Mouse (Mus musculus): ENCODE measurements around the gene Lgr5. TPM values are rescaled to one million over a fixed set of nuclear protein-coding genes. Genes with fewer than 3 reads are reported as not detected.

Lgr5 gene
- polyA plus RNA-seq, 2 experiments: 0.76 to 0.84 TPM

DNA sequence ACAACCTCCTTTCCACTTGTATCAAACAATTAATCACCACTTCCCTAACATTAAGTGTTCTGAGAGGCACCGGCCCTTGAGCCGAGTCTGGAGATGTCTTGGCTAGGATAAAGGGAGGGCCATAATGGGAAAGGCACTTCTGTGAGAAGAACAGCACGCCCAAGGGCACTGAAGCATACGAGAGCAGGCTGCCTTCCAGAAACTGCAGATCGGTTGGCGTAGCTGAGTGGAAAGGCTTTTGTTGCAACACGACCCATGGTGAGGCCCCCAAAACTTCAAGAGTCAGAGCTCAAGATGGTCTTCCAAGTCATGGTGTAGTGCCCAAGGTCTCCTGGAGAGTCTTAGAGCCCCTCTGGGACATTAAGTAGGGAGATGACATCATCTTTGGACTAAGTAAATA, 37.3 kb downstream of the Lgr5 start:
- WGBS (ENCODE audit: insufficient replicate concordance): 70% methylated on average over 7 of the region's 7 CpGs
- Histone ChIP-seq H3K4me3 (ENCODE audit: insufficient read depth in 1 of 2, low read depth in 2 of 2, low read length in 2 of 2) (no peak overlapping the region), H3K4me1 (replicated peaks; ENCODE audit: control insufficient read depth in 2 of 2, insufficient read depth in 2 of 2, low read length in 1 of 2) (no peaks in the 10 kb centered on the region), H3K36me3 (replicated peaks; ENCODE audit: control insufficient read depth, insufficient read depth, low read depth) (no peaks in the 10 kb centered on the region), H3K27ac (no peak overlapping the region), H3K27me3 (ENCODE audit: control insufficient read depth, insufficient read depth, low read length) (no peaks in the 10 kb centered on the region), H3K4me2 (ENCODE audit: low read depth) (no peak overlapping the region), H3K9me3 (ENCODE audit: control insufficient read depth, low read length) (no peaks in the 10 kb centered on the region), H3K9ac (replicated peaks) (no peak overlapping the region)
- ATAC-seq (ENCODE audit: insufficient read depth): no peak
- DNase-seq (ENCODE audit: low read depth in 3 of 3, low spot score in 3 of 3): no peak
- TF ChIP-seq EP300 (IDR thresholded peaks at IDR 0.05; ENCODE audit: low read depth) (no peak), CTCF (IDR thresholded peaks at IDR 0.05; ENCODE audit: low read depth) (no peak)

DNA sequence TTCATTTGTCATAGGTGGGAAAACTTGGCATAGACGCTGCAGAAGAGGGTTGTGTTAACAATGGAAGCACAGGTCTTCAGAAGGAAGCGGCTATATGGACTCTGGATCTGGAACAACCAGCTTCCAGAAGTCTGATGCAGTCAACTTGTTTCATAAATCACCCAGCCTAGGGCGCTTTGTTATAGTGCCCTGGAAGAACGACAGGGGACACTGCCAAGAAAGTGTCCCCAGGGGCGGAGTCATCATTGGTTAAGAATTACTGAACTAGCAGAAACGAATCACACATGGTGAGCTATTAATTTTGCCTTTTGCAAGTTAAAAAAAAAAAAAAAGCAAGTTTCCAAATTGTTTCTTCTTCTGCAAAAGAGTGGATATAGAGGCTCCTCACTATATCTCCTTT, 44.7 kb downstream of the Lgr5 start:
- Histone ChIP-seq H3K27me3 (ENCODE audit: control insufficient read depth, insufficient read depth, low read length) (no peaks in the 10 kb centered on the region), H3K9me3 (ENCODE audit: control insufficient read depth, low read length) (no peaks in the 10 kb centered on the region), H3K4me2 (ENCODE audit: low read depth) (no peak overlapping the region), H3K27ac (no peak overlapping the region), H3K36me3 (replicated peaks; ENCODE audit: control insufficient read depth, insufficient read depth, low read depth) (no peaks in the 10 kb centered on the region), H3K4me3 (ENCODE audit: insufficient read depth in 1 of 2, low read depth in 2 of 2, low read length in 2 of 2) (no peak overlapping the region), H3K4me1 (replicated peaks; ENCODE audit: control insufficient read depth in 2 of 2, insufficient read depth in 2 of 2, low read length in 1 of 2) (no peaks in the 10 kb centered on the region), H3K9ac (replicated peaks) (no peak overlapping the region)
- 57% methylated on average over 6 of the region's 6 CpGs for WGBS (ENCODE audit: insufficient replicate concordance)
- no peak for TF ChIP-seq EP300 (IDR thresholded peaks at IDR 0.05; ENCODE audit: low read depth)
- TF ChIP-seq CTCF (IDR thresholded peaks at IDR 0.05; ENCODE audit: low read depth): no peak
- DNase-seq (ENCODE audit: low read depth in 3 of 3, low spot score in 3 of 3) (no peak), ATAC-seq (ENCODE audit: insufficient read depth) (no peak)

DNA sequence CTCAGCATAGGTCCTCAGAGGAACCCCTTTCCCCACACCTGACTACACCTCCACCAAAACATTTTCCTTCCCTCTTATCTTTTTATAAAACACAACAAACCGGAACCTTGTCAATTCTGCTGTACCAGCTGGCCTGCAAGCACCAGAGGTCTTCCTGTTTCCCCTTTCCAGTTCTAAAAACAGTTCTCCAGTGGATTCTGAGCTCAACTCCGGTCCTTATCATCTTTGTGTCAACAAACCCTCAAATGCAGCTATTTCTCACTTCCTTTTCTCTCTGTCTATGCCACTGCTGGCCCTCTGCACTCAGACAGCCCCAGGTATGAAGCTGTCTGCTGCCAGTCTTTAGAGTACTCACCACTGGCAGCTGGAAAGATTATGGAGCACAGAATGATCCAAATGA, 56.8 kb downstream of the Lgr5 start:
- Histone ChIP-seq H3K4me2 (ENCODE audit: low read depth) (no peak overlapping the region), H3K9me3 (ENCODE audit: control insufficient read depth, low read length) (no peaks in the 10 kb centered on the region), H3K36me3 (replicated peaks; ENCODE audit: control insufficient read depth, insufficient read depth, low read depth) (no peaks in the 10 kb centered on the region), H3K9ac (replicated peaks) (no peak overlapping the region), H3K27me3 (ENCODE audit: control insufficient read depth, insufficient read depth, low read length) (no peaks in the 10 kb centered on the region), H3K27ac (no peak overlapping the region), H3K4me1 (replicated peaks; ENCODE audit: control insufficient read depth in 2 of 2, insufficient read depth in 2 of 2, low read length in 1 of 2) (0 out of 4 replicates have a peak, but pooled peaks cover 0 to 2% of the 10 kb centered on the region in 2 experiments), H3K4me3 (ENCODE audit: insufficient read depth in 1 of 2, low read depth in 2 of 2, low read length in 2 of 2) (no peak overlapping the region)
- DNase-seq (ENCODE audit: low read depth in 3 of 3, low spot score in 3 of 3): no peak
- 3% methylated on average over 2 of the region's 2 CpGs for WGBS (ENCODE audit: insufficient replicate concordance)
- ATAC-seq (ENCODE audit: insufficient read depth): no peak
- TF ChIP-seq EP300 (IDR thresholded peaks at IDR 0.05; ENCODE audit: low read depth) (no peak), CTCF (IDR thresholded peaks at IDR 0.05; ENCODE audit: low read depth) (no peak)

DNA sequence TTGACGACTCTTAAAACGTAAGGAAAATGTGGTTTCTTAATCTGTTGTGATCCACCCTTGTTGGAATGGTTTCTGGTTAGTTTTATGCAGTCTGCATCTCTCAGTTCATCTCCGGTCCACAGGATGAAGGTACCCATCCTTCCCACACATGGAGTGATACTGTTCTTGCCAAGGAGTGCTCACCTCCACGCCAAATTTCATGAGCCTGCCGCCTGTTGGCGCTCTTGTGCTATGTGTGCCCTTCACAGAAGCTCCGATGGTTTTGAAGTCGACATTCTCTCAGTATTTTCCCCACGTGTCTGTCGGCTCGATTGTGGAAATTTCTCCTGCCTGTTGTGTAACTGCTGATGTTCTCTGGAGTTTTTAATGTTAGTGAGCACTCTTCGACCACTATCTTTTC, 57.8 kb downstream of the Lgr5 start:
- Histone ChIP-seq H3K4me3 (ENCODE audit: insufficient read depth in 1 of 2, low read depth in 2 of 2, low read length in 2 of 2) (no peak overlapping the region), H3K4me2 (ENCODE audit: low read depth) (no peak overlapping the region), H3K9ac (replicated peaks) (no peak overlapping the region), H3K36me3 (replicated peaks; ENCODE audit: control insufficient read depth, insufficient read depth, low read depth) (no peaks in the 10 kb centered on the region), H3K9me3 (ENCODE audit: control insufficient read depth, low read length) (no peaks in the 10 kb centered on the region), H3K27ac (no peak overlapping the region), H3K4me1 (replicated peaks; ENCODE audit: control insufficient read depth in 2 of 2, insufficient read depth in 2 of 2, low read length in 1 of 2) (0 out of 4 replicates have a peak, but pooled peaks cover 0 to 2% of the 10 kb centered on the region in 2 experiments), H3K27me3 (ENCODE audit: control insufficient read depth, insufficient read depth, low read length) (no peaks in the 10 kb centered on the region)
- ATAC-seq (ENCODE audit: insufficient read depth) (no peak), DNase-seq (ENCODE audit: low read depth in 3 of 3, low spot score in 3 of 3) (no peak)
- no peak for TF ChIP-seq CTCF (IDR thresholded peaks at IDR 0.05; ENCODE audit: low read depth)
- no peak for TF ChIP-seq EP300 (IDR thresholded peaks at IDR 0.05; ENCODE audit: low read depth)
- 60% methylated on average over 12 of the region's 12 CpGs for WGBS (ENCODE audit: insufficient replicate concordance)

DNA sequence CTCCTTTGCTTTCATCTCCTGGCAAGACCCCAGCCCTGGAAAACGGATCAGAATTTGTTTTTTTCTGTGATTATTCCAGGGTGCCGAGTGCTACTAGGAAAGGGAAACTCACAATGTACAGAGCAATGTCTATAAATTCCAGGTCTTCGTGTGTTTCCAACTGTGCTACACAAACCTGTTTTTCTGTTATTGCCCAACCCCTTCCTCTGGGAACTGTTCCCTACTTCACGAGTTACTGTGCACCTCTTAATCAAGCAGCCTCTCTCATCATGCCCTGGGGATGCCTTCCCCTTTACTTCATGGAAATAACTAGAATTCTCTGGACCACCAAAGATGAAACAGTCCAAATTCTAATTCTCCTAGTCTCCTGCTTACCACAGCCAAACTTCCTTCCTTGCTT, 58.7 kb downstream of the Lgr5 start:
- H3K36me3 ChIP-seq (replicated peaks; ENCODE audit: control insufficient read depth, insufficient read depth, low read depth): no peaks in the 10 kb centered on the region
- ATAC-seq (ENCODE audit: insufficient read depth) (no peak), DNase-seq (ENCODE audit: low read depth in 3 of 3, low spot score in 3 of 3) (no peak)
- 0 out of 4 replicates have a peak, but pooled peaks cover 0 to 2% of the 10 kb centered on the region in 2 experiments for H3K4me1 ChIP-seq (replicated peaks; ENCODE audit: control insufficient read depth in 2 of 2, insufficient read depth in 2 of 2, low read length in 1 of 2)
- no peak overlapping the region for H3K9ac ChIP-seq (replicated peaks)
- no peaks in the 10 kb centered on the region for H3K9me3 ChIP-seq (ENCODE audit: control insufficient read depth, low read length)
- WGBS (ENCODE audit: insufficient replicate concordance): 50% methylated on average over 4 of the region's 4 CpGs
- H3K4me3 ChIP-seq (ENCODE audit: insufficient read depth in 1 of 2, low read depth in 2 of 2, low read length in 2 of 2): no peak overlapping the region
- H3K27me3 ChIP-seq (ENCODE audit: control insufficient read depth, insufficient read depth, low read length): no peaks in the 10 kb centered on the region
- no peak overlapping the region for H3K27ac ChIP-seq
- TF ChIP-seq EP300 (IDR thresholded peaks at IDR 0.05; ENCODE audit: low read depth) (no peak), CTCF (IDR thresholded peaks at IDR 0.05; ENCODE audit: low read depth) (no peak)
- no peak overlapping the region for H3K4me2 ChIP-seq (ENCODE audit: low read depth)
